Mouse (Mus musculus) T-helper 1 cell (primary cell): ENCODE results near the gene Kantr.
"Not testable (repeated sequence)": the region's sequence is repeated elsewhere in the genome, so short reads cannot be mapped to it uniquely, and the experiment has no call there.

Experiments used
- in situ Hi-C: fragments of 300-600 bp; cut with MboI, MseI; formaldehyde crosslinking; loops from one replicate; pipeline ENCODE4 v1.15.1; 2025; ENCODE audit warnings: high pct_unique_total_duplicates

Kantr gene

DNA sequence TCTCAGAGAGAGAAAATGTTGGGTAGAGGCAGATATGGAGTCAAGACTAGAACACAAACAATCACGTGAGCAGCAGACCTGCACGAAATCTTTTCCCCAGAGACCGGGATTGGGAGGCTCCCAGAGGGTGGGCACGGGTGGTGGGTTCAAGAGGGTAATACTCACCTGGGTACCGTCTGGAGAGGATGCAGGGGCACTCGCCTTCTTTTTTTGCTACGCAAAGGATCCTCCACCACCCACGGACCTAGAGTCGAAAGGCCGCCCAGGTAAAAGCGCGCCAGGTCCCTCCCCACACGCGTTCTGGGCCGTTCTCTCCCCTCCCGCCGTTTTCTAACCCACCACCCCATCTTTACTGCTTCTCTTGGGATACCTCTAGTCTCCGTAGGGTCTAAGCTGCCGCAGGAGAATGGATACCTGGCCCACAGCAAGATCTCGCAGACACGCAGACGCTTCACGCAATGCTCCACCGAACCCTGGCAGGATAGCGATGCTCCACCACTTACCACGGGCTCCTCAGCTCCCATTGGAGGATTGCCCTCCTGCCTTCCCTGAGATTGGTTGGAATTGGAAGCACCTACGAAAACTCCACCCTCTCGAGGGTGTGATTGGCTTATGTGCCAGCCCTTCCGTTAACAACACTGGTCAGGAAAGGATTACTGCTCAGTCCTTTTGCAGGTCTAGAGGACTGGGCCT lies at the start of gene Kantr:
Gene Kantr, minus strand, starts transcription at position 500 of the 693 bp plus-strand sequence.
- in situ Hi-C loops: no loop called here

DNA sequence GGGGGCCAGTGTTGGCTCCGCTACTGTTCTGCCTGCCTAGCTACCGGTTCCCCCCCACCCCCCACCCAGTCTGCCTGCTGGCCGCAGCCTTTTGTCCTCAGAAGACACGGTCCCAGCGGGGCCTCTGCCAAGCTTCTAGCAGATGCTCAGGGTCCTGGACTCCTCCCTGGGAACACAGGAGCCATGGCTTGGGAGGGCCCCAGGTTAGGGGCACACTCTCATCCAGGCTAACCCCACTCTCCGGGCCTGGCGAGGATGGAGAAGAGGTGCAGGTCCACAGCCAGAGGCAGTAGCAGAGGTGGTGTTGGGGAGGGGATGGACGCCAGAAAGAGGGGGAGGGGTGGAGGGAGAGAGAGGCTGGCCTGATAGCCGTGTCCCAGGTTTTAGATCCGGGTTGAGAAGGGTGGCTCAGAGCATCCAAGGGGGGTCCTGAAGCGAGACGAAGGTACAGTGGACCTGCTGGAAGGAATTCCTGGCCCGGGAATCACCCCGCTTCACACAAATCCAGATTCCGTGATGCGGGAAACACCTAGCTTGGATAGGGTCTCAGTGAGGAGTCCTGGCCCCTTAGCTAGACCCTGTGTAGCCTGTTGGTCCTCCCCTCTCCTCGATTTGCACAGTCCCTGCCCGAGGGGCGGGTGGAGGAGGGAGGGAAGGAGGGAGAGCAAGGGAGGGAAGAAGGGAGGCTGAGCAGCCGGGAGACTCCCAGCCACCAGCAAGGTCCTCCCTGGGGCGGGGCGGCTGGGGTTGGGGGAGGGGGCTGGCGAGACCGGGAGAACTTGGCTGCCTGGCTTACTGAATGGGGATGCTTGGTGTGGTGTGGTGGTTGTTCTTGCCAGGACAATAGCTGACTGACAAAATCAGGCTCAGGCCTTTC lies 41.3 kb upstream of the Kantr start, which contains the start of gene Gpr173:
Gene Gpr173, minus strand, starts transcription at position 308 of the 877 bp plus-strand sequence.
- in situ Hi-C loops: no loop called here

DNA sequence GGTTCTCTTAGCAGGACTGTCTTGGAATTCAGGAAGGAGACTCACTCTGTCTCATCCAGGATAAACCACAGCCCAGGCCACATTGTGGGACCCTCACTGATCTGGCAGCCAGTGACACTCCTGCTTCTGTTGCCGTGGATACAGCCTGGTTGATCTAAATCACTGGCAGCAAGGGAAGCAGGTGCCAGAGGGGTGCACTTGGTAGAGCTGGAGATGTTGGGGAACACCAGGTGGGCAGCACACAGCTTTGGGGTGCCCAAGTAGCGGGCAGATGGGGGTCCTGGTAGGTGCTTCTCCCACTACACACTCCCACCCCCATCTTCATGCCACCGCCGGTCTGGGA lies 40.7 kb upstream of the Kantr start:
- in situ Hi-C loops: no loop called here

DNA sequence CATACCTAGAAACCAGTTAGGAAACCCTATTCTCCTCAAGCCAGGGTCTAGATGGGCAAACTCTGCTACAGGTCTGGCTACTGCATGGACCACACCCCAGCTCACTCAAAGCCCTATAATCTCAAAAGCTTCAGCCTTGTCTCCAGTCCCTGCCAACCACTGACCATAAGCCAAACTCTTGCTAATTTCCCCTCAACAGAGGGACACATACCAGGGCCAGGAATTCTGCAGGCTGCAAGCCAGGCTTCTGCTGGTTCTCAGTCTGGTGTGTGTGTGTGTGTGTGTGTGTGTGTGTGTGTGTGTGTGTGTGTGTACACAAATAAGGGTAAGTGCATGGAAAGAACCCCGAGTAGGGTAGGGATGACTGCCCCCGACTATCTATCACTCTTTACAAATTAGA lies 39.1 kb upstream of the Kantr start:
- in situ Hi-C loops: no loop called here

DNA sequence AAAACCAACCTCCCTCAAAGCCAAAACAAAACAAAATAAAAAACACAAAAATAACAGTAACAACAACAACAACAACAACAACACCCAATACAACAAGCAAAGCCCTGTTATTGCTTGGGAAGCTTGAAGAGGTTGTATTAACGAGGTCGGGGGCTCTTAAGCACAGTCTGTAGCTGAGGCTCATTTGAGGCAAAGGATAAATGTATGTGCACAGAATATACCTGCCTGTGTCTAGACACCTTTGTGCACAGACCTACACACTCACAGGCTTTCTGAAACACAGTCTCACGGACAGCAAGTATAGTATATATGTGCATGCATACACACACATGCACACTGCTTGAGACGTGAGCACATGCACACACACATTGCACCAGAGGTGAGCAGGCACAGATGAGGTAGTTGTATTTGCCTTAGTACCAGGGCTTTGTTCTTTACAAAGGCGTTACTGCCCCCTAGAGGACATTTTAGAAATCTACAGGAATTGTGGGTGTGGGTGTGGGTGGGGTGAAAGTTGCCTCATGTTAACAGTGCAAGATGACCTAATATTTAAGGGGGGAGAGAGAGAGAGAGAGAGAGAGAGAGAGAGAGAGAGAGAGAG lies 25.4 kb upstream of the Kantr start:
- in situ Hi-C loops: no loop called here

DNA sequence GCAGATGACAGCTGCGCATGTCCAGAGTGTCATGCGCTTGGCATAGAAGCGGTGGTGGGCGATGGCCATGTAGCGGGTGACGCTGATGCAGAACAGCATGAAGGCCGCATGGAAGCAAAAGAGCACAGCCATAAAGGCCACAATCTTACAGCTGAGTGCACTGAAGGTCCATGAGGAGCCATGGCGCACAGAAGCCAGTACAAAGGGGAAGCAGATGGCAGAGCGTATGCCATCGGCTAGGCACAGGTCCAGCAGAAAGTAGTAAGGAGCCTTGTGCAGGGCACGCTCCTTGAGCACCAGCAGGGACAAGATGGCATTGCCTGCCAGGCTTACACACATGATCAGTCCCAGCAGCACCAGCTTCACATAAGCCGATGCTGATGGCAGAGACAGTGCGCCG lies 19.7 kb upstream of the Kantr start:
- in situ Hi-C loops: no loop called here

DNA sequence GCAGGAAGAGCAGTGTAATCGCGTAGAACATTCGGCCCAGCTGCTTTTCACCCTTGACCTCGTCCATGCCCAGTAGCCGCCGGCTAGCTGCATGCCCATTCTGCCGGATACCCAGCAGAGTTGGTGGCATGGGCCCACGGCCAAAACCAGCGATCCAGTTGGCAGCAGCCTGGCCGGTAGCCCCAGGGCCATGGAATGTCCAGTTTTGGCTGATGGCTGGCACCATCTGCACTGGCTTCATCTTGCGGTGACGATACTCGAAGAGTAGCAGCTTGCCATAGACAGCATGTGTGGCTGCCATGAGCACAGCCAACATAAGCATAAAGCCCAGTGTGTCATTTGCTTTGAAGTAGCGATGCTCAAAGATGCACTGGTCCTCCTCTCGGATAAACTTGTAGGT lies 19.3 kb upstream of the Kantr start:
- in situ Hi-C loops: no loop called here

DNA sequence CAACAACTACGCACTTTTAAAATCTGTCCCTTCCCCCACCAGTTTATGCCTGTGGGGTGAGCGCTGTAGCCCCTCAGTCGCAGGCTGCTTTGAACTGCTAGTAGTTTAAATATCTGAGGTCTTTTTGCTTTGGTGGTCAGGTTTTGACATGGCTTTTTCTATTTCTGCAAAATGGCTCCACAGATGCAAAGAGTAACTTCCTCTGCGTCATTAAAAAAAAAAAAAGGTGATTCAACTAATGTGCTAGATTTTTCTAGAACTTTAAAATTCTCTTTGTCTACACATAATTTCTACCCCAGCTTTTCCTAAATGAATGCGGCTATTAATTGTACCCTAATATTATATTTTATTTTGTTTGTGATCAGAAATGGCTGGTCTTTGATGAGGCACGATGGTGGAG lies 15.6 kb upstream of the Kantr start:
- in situ Hi-C loops: no loop called here

DNA sequence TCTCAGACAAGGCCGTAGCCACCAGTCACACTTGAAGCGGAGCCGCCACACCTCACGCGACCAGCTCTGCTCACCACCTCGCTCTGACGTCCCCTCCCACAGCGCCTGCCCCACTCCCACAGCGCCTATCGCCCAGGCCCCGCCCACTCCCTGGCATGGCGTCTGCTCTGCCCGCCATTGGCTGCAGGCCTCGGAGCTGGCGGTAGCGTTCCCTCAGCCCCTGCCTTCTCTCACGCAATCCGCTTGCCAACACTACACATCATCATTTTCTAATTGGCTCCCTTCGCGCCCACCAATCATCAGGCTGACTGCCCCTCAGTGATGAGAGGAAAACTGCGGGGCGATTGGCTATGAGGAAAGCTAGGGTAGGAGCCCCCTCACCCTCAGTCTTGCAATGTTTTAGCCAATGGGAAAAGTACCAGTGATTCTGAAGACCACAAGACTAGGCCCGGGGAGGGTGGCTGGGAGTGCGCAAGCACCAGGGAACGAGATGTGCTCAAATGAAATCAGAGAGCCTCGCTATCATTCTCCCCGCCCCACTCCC lies 15.1 kb upstream of the Kantr start, which contains the start of gene Tspyl2:
Gene Tspyl2, minus strand, starts transcription at position 68 of the 544 bp plus-strand sequence.
- in situ Hi-C loops: no loop called here

DNA sequence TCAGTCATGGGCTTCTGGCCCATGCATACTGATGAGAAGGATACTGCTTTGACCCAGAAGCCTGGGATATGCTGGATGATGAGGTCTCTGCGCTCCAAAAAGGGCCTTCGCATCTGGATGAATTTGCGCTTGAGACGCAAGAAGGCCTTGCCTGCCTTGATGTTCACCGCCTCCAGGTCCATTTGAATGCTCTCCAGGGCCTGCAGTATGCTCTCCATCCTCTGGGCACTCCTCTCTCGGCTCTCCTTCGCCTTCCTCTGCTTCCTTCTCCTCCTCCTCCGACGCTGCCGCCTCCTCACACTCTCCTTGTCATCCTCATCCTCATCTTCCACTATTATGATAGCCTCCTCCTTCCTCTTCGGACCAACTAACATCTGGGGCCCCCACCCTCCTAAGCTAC lies 14.2 kb upstream of the Kantr start:
- in situ Hi-C loops: no loop called here

DNA sequence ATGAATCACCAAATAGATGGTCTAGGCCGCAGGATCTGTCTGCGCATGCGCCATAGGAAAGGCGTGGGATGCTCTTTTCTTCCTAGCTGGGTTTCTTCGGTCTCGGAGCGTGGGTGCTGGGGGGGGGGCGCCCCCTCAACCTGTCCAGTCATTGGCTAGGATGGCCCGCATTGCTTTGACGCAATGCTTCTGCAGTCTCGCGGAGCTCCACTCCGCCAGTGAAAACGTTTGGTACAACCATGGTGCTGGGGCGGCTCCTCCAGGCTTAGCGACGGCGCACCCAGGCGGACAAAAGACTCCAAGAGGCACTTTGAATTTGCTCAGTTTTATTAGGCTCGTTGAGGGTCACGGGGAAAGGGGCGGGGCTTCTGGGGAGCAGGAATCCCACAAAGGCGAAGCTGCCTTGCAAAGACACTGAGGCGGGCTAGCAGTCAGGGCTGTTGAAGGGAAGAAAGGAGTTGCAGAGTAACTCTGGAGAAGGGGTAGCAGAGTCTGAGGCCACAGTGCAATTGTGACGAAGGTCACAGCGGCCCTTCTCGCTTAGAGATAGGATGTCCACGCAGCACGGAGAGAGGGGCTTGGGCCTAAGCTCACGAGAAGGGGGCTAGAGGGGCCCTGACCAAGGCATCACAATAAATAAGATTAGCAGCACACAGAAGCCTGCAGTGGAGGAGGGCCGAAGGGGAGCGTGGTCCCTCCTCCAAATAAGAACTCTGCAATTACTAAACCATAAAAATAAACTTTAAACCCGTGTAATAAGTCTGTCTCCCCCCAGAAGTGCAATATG lies 9.4 kb upstream of the Kantr start:
- in situ Hi-C loops: loop anchor here (5.0 kb wide), 1 partner anchor 94 kb away; no protein-coding TSS in a partner anchor

DNA sequence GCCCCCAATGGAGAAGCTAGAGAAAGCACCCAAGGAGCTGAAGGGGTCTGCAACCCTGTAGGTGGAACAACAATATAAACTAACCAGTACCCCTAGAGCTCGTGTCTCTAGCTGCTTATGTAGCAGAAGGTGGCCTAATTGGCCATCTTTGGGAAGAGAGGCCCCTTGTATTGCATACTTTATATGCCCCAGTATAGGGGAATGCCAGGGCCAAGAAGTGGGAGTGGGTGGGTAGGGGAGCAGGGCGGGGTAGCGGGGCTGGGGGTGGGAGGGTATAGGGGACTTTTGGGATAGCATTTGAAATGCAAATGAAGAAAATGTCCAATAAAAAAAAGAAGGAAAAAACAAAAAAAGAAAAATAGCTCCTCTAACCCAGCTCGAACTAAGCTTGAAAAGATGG lies 8.8 kb upstream of the Kantr start:
- in situ Hi-C loops: loop anchor here (5.0 kb wide), 1 partner anchor 94 kb away; no protein-coding TSS in a partner anchor

DNA sequence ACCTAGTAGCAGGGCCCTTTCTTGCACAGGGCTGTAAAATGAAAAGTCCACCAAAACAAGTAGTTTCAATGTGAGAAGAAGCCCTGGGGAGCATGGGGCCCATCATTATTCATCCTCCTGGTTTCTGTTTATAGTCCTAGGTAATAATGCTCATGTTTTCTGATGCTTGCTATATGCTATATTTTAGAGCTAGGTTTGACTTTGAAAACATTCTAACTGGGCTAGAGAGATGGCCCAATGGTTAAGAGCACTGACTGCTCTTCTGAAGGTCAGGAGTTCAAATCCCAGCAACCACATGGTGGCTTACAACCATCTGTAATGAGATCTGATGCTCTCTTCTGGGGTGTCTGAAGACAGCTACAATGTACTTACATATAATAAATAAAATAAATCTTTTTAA lies 2.1 kb upstream of the Kantr start:
- in situ Hi-C loops: not testable (repeated sequence)

DNA sequence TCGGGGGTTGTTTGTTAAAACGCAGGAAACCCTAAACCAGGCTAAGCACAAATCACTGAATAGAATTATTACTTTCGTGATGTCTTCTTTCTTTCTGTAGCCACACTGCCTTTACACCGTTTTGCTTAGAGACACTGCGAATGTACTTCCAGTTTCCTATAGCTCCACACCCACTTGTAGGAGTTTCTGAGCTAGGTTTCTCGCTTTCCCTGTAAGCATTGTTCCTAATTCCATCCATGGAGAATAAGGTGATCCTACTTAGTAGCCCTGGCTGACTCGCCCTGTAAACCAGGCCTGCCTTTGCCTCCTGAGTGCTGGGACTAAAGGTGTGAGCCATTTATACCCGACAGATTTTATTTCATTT lies 376 bp upstream of the Kantr start:
- in situ Hi-C loops: no loop called here

DNA sequence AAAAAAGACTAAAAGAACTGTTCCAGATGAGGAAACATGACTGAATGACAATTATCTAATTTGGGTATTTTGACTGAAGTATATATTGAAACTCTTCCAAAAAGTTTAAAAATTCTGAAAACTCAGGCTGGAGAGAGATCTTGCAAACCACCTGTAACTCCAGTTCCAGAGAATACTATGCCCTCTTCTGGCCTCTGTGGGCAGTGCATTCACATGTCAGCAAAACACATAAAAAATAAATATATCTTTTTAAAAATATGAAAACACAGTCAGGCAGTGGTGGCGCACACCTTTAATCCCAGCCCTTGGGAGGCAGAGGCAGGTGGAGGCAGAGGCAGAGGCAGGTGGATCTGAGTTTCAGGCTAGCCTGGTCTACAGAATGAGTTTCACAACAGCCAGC lies 3.7 kb downstream of the Kantr start:
- in situ Hi-C loops: no loop called here

DNA sequence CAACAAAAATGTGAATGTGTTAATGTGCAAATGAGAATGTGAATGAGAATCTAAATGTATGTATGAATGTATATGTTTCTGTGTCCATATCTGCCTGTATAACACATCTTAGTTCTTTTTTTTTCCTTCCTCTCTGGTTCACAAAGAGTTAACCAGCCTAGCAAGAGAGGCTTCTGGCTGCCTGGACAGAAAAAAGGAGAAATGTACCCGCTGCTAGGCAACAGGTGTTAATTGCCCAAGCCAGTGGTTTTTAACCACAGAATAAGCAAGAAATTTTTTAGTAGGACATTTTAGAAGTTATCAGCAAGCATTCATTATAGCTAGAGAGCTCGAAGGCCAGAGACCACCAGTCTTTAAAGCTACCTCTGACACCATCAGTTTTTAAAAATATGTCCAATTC lies 4.5 kb downstream of the Kantr start:
- in situ Hi-C loops: no loop called here

DNA sequence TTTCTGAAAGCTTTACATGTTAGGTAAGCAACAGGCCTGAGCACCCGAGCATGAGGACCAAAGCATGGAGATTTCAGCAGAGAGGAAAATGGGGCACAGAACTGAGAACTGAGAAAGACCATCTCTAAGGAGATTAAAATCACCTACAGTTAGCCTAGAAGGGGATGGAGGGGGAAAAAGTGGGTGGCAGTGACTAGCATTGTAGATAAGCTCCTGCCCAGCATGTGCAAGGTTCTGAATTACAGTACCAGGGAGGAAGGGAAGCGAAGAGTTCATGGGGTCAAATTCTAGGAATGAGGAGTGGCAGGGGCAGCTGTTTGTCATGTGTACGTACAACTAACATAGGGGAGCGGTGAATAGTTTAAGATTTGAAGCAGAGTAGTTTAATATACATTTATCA lies 6.8 kb downstream of the Kantr start:
- in situ Hi-C loops: no loop called here

DNA sequence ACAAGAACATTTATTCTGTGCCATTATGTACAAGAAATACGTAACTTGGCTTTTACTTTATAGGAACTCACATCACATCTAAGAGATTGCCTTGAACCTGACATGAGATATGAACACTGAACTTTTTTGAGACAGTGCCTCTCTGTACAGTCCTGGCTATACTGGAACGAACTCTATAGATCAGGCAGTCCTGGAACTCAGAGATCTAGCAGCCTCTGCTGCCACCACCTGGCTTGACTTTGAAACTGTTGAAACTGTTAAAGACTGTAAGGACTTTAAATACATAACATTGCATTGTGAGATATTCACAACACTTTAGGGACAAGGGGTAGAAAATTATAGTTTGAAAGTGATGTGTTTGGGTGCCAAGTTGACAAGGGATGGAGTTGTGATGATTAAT lies 19.4 kb downstream of the Kantr start:
- in situ Hi-C loops: no loop called here

DNA sequence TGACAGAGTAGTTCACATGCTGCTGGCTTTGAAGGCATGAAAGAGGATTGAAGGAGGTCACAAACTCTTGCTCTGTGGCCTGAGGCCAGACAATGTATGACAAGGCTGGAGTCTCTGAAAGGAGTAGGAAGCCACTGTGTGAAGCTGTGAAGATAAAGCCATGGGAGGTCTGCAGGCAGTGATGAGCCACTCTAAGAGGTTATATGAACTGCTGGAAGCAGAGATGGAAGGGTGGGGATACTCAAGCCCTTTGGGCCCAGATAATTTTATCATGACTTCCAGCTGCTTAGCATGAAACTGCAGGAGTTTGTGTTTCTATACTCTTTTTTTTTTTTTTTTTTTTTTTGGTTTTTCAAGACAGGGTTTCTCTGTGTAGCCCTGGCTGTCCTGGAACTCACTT lies 19.9 kb downstream of the Kantr start:
- in situ Hi-C loops: no loop called here

DNA sequence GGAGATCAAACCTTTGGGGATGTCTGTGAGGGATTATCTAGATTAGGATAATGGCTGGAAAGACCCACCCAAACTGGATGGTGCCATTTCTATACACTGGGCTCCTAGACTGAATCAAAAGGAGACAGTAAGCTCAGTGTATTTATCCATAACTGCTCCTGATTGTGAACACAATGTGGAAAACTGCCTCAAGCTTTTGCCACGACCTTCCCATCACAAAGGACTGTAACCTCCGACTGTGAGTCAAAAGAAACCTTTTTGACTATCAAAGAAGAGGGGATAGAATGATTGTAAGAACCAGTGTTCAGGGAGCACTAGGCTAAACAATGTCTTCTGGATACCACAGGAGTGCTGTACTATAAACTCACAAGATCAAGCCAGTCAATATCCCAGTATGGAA lies 21.1 kb downstream of the Kantr start:
- in situ Hi-C loops: no loop called here

DNA sequence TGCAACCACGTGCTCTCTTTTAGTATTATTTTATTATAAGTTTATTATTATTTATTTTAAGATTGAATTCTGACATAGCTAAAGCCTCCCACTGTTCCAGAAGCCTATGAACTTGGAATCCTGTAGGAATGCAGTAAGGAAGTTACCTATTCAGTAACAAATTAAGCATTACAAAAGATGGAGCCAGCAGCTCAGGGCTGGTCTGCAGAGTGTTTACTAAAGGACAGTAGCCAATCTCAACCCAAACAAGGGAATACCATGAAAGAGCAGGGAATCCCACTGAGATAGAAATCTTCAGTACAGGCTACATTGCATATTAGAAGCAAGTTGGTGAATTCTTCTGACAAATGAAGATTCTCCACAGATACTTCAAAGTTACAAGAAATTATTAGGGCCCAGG lies 40.3 kb downstream of the Kantr start:
- in situ Hi-C loops: not testable (repeated sequence)

DNA sequence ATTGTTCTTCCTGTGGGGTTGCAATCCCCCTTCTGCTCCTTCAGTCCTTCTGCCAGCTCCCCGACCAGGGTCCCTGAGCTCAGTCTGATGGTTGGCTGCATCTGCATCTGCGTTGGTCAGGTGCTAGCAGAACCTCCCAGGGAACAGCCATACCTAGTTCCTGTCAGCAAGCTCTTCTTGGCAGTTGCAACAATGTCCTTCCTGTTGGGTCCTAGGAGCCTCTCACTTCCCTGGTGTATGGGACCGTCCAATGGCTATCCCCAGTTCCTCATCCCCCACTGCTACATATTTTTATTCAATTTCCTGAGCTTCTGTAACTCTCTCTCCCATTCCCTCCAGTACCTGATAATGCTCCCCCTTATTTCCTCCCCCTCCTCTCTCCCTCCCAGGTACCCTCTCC lies 42.5 kb downstream of the Kantr start:
- in situ Hi-C loops: no loop called here
